Mouse (Mus musculus) kidney, adult 11 months (tissue): ENCODE measurements at regions not wholly inside any gene's neighbourhood (a gene's known extent, or its start where the extent isn't known, plus 50 kb on each side); places are given as distances from the start of the nearest gene placed in this dataset.

Experiments
- DNase-seq: peaks from one replicate; pipeline ENCODE4 v3.0.0; 2022

- DNase-seq: no peak
Observed at GRCm38 (mm10) chr15:7574811-7575210, 176.6 kb upstream of the Egflam start.

GRCm38 (mm10) chr15:7578439-7578838, 180.2 kb upstream of the Egflam start:
- DNase-seq: no peak

- DNase-seq: no peak
Observed at GRCm38 (mm10) chr15:7587210-7587609, 189.0 kb upstream of the Egflam start.

GRCm38 (mm10) chr15:7591486-7591885, 193.3 kb upstream of the Egflam start:
- DNase-seq: no peak

GRCm38 (mm10) chr15:7597335-7597734, 199.1 kb upstream of the Egflam start:
- DNase-seq: no peak

- no peak for DNase-seq
Observed at GRCm38 (mm10) chr15:7597805-7598204, 199.6 kb upstream of the Egflam start.

- no peak for DNase-seq
Observed at GRCm38 (mm10) chr15:7601540-7601939, 203.3 kb upstream of the Egflam start.

- no peak for DNase-seq
Observed at GRCm38 (mm10) chr15:7604847-7605246, 205.8 kb upstream of the Gdnf start.

GRCm38 (mm10) chr15:7617954-7618353, 192.7 kb upstream of the Gdnf start:
- DNase-seq: no peak

- DNase-seq: no peak
Observed at GRCm38 (mm10) chr15:7623026-7623425, 187.6 kb upstream of the Gdnf start.

- no peak for DNase-seq
Observed at GRCm38 (mm10) chr15:7624689-7625472, 185.8 kb upstream of the Gdnf start.

- no peak for DNase-seq
Observed at GRCm38 (mm10) chr15:7629826-7630225, 180.8 kb upstream of the Gdnf start.

- DNase-seq: no peak
Observed at GRCm38 (mm10) chr15:7635234-7635633, 175.4 kb upstream of the Gdnf start.

- DNase-seq: no peak
Observed at GRCm38 (mm10) chr15:7639444-7639843, 171.2 kb upstream of the Gdnf start.

- DNase-seq: no peak
Observed at GRCm38 (mm10) chr15:7642075-7642474, 168.6 kb upstream of the Gdnf start.

GRCm38 (mm10) chr15:7650705-7651104, 159.9 kb upstream of the Gdnf start:
- DNase-seq: no peak

- DNase-seq: no peak
Observed at GRCm38 (mm10) chr15:7663888-7664287, 146.8 kb upstream of the Gdnf start.

- no peak for DNase-seq
Observed at GRCm38 (mm10) chr15:7669631-7670030, 141.0 kb upstream of the Gdnf start.

GRCm38 (mm10) chr15:7676970-7677369, 133.7 kb upstream of the Gdnf start:
- no peak for DNase-seq

- no peak for DNase-seq
Observed at GRCm38 (mm10) chr15:7678711-7679110, 131.9 kb upstream of the Gdnf start.

GRCm38 (mm10) chr15:7681011-7681410, 129.6 kb upstream of the Gdnf start:
- DNase-seq: no peak

GRCm38 (mm10) chr15:7683235-7683974, 127.2 kb upstream of the Gdnf start:
- no peak for DNase-seq

- no peak for DNase-seq
Observed at GRCm38 (mm10) chr15:7691251-7691650, 119.4 kb upstream of the Gdnf start.

- no peak for DNase-seq
Observed at GRCm38 (mm10) chr15:7692096-7692495, 118.5 kb upstream of the Gdnf start.
